Mouse (Mus musculus) small intestine, adult 2 months (tissue): Measurements from ENCODE around the gene Lef1.

Experiments
- CTCF ChIP-seq: fragments of 200-500 bp; IDR thresholded peaks from 2 replicates; pipeline ENCODE4 v1.5.1; 2012; ENCODE audit warnings: low read depth, mild to moderate bottlenecking, control low read depth, inconsistent platforms, low read length, moderate library complexity, mixed read lengths; ENCODE audit not compliant: insufficient replicate concordance, insufficient read length; ENCODE audit errors: extremely low read depth
- POLR2A ChIP-seq: fragments of 200-500 bp; IDR thresholded peaks from 2 replicates; pipeline ENCODE4 v1.6.1; 2012; ENCODE audit warnings: low read depth, mild to moderate bottlenecking, control low read depth, inconsistent platforms, low read length, moderate library complexity

DNA sequence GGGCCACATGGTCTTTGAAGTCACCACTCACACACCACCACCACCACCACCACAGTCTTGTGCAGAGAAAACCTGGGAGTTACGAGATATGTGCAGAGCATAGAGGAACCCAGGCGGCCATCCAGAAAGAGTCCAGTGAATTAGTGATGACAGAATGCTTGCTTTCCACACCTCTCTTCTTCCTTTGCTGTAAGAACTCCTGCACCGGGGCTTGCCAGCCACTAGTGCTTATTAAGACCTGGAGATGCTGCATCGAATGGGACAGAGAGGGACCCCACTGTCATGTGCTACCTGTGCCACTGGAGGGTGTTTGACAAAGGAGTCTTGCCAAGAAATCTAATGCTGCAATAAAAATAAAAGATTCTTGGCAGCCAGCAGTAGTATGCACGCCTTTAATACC, 97.6 kb downstream of the Lef1 start:
- TF ChIP-seq CTCF (no peak), POLR2A (no peak)
